Mouse (Mus musculus): ENCODE measurements around the gene Rab3gap1.

The Rab3gap1 gene

GRCm38 (mm10) chr1:127868300-127869261, at the start of gene Rab3gap1:
TSS of gene Rab3gap1 (plus strand) at chr1:127868773.
- peak; percentile 84 to 88 for DNase-seq (ENCODE audit: low spot score in 2 of 2)

GRCm38 (mm10) chr1:127827325-127827724, 41.2 kb upstream of the Rab3gap1 start:
- no peak for DNase-seq (ENCODE audit: low spot score in 2 of 2)

- DNase-seq (ENCODE audit: low spot score in 2 of 2), result no peak
Measured at GRCm38 (mm10) chr1:127830215-127830921, 38.2 kb upstream of the Rab3gap1 start.

- DNase-seq (ENCODE audit: low spot score in 2 of 2), result no peak
Measured at GRCm38 (mm10) chr1:127833714-127834113, 34.9 kb upstream of the Rab3gap1 start.

- no peak for DNase-seq (ENCODE audit: low spot score in 2 of 2)
Measured at GRCm38 (mm10) chr1:127834202-127834601, 34.4 kb upstream of the Rab3gap1 start.

GRCm38 (mm10) chr1:127836619-127837018, 32.0 kb upstream of the Rab3gap1 start:
- no peak for DNase-seq (ENCODE audit: low spot score in 2 of 2)

GRCm38 (mm10) chr1:127838602-127839001, 30.0 kb upstream of the Rab3gap1 start:
- DNase-seq (ENCODE audit: low spot score in 2 of 2), result no peak

- no peak for DNase-seq (ENCODE audit: low spot score in 2 of 2)
Measured at GRCm38 (mm10) chr1:127845472-127845871, 23.1 kb upstream of the Rab3gap1 start.

- DNase-seq (ENCODE audit: low spot score in 2 of 2), result no peak
Measured at GRCm38 (mm10) chr1:127850075-127850610, 18.4 kb upstream of the Rab3gap1 start.

- DNase-seq (ENCODE audit: low spot score in 2 of 2), result no peak
Measured at GRCm38 (mm10) chr1:127854486-127855222, 13.9 kb upstream of the Rab3gap1 start, which contains the start of gene Map3k19. TSS of gene Map3k19 (minus strand) at chr1:127855031.

- no peak for DNase-seq (ENCODE audit: low spot score in 2 of 2)
Measured at GRCm38 (mm10) chr1:127858945-127859648, 9.5 kb upstream of the Rab3gap1 start.

- DNase-seq (ENCODE audit: low spot score in 2 of 2), result no peak
Measured at GRCm38 (mm10) chr1:127859799-127860400, 8.7 kb upstream of the Rab3gap1 start.

GRCm38 (mm10) chr1:127860492-127860891, 8.1 kb upstream of the Rab3gap1 start:
- no peak for DNase-seq (ENCODE audit: low spot score in 2 of 2)

GRCm38 (mm10) chr1:127861900-127862299, 6.7 kb upstream of the Rab3gap1 start:
- DNase-seq (ENCODE audit: low spot score in 2 of 2), result no peak

- no peak for DNase-seq (ENCODE audit: low spot score in 2 of 2)
Measured at GRCm38 (mm10) chr1:127863806-127864205, 4.8 kb upstream of the Rab3gap1 start.

- DNase-seq (ENCODE audit: low spot score in 2 of 2), result no peak
Measured at GRCm38 (mm10) chr1:127869276-127869675, 703 bp downstream of the Rab3gap1 start.

GRCm38 (mm10) chr1:127899401-127899800, 30.8 kb downstream of the Rab3gap1 start:
- no peak for DNase-seq (ENCODE audit: low spot score in 2 of 2)

- DNase-seq (ENCODE audit: low spot score in 2 of 2), result no peak
Measured at GRCm38 (mm10) chr1:127904774-127905385, 36.3 kb downstream of the Rab3gap1 start.

- no peak for DNase-seq (ENCODE audit: low spot score in 2 of 2)
Measured at GRCm38 (mm10) chr1:127913116-127913515, 44.5 kb downstream of the Rab3gap1 start.

- no peak for DNase-seq (ENCODE audit: low spot score in 2 of 2)
Measured at GRCm38 (mm10) chr1:127915316-127915715, 46.7 kb downstream of the Rab3gap1 start.

Measured in spleen, postnatal 14 days (tissue).